Mouse (Mus musculus) C2C12 (cell line): ENCODE data around the gene Naaa.

Experiments used
- CTCF ChIP-seq: IDR thresholded peaks from one replicate; pipeline ENCODE4 v1.5.1; 2011; ENCODE audit not compliant: control insufficient read depth, insufficient read depth, insufficient read length
- FOSL1 ChIP-seq: IDR thresholded peaks from one replicate; pipeline ENCODE4 v1.8.0; 2011; ENCODE audit warnings: mild to moderate bottlenecking, low read length; ENCODE audit not compliant: poor library complexity, insufficient read depth, severe bottlenecking
- MAX ChIP-seq: IDR thresholded peaks from one replicate; pipeline ENCODE4 v1.6.1; 2011; ENCODE audit warnings: mild to moderate bottlenecking, control low read depth
- MYOD1 ChIP-seq: IDR thresholded peaks from one replicate; pipeline ENCODE4 v1.6.1; 2011; ENCODE audit warnings: low read depth; ENCODE audit not compliant: control insufficient read depth, insufficient read length
- MYOG ChIP-seq: IDR thresholded peaks from one replicate; pipeline ENCODE4 v1.6.1; 2011; ENCODE audit not compliant: control insufficient read depth, insufficient read length; ENCODE audit errors: extremely low read depth
- USF1 ChIP-seq: IDR thresholded peaks from one replicate; pipeline ENCODE4 v1.6.1; 2011; ENCODE audit warnings: low read depth, mild to moderate bottlenecking, control low read depth, moderate library complexity

GRCm38 (mm10) chr5:92240769-92241168 is 37.2 kb downstream of the Naaa start:
- no peak for TF ChIP-seq CTCF
- TF ChIP-seq MYOG, result no peak
- no peak for TF ChIP-seq USF1
- no peak for TF ChIP-seq FOSL1
- no peak for TF ChIP-seq MAX
- no peak for TF ChIP-seq MYOD1
